Mouse (Mus musculus) mouse trophoblast stem cell (cell line): Measurements from ENCODE around the gene Guca2b.
"Not testable (repeated sequence)": the region's sequence is repeated elsewhere in the genome, so short reads cannot be mapped to it uniquely, and the experiment has no call there.

ENCODE experiments used
- in situ Hi-C, 2 experiments: fragments of 300-500 bp; cut with MseI, MboI; formaldehyde crosslinking; loops; 2 replicates in 1 of 2; 3 replicates in 1 of 2; pipeline ENCODE4 v1.15.1; 2025

The Guca2b gene

GRCm38 (mm10) chr4:119658246-119658645 is 508 bp downstream of the Guca2b start:
- in situ Hi-C loops: no loop called here

- in situ Hi-C loops: no loop called here
Measured at GRCm38 (mm10) chr4:119657011-119657410, 1.7 kb downstream of the Guca2b start.

- in situ Hi-C loops: no loop called here
Measured at GRCm38 (mm10) chr4:119642666-119643065, 16.1 kb downstream of the Guca2b start.

- in situ Hi-C loops: no loop called here
Measured at GRCm38 (mm10) chr4:119638656-119639055, 20.1 kb downstream of the Guca2b start.

GRCm38 (mm10) chr4:119637946-119638345 is 20.8 kb downstream of the Guca2b start:
- in situ Hi-C loops: no loop called here

- in situ Hi-C loops: no loop called here
Measured at GRCm38 (mm10) chr4:119637176-119637845, 21.4 kb downstream of the Guca2b start, which contains the start of gene Guca2a. TSS of gene Guca2a (plus strand) at chr4:119637704.

GRCm38 (mm10) chr4:119636731-119637130 is 22.0 kb downstream of the Guca2b start:
- in situ Hi-C loops: no loop called here

GRCm38 (mm10) chr4:119635686-119636085 is 23.1 kb downstream of the Guca2b start:
- in situ Hi-C loops: no loop called here

- in situ Hi-C loops: loop anchor here in 1 of 2 experiments (5.0 kb wide), 1 partner anchor 37 kb away; no protein-coding TSS in a partner anchor
Measured at GRCm38 (mm10) chr4:119634908-119635660, 23.7 kb downstream of the Guca2b start.

GRCm38 (mm10) chr4:119633948-119634347 is 24.8 kb downstream of the Guca2b start:
- in situ Hi-C loops: loop anchor here in 1 of 2 experiments (5.0 kb wide), 1 partner anchor 38 kb away; no protein-coding TSS in a partner anchor

GRCm38 (mm10) chr4:119633342-119633741 is 25.4 kb downstream of the Guca2b start:
- in situ Hi-C loops: loop anchor here in 1 of 2 experiments (5.0 kb wide), 1 partner anchor 39 kb away; no protein-coding TSS in a partner anchor

GRCm38 (mm10) chr4:119632721-119633120 is 26.0 kb downstream of the Guca2b start:
- in situ Hi-C loops: loop anchor here in 1 of 2 experiments (5.0 kb wide), 1 partner anchor 40 kb away; no protein-coding TSS in a partner anchor

GRCm38 (mm10) chr4:119631115-119631919 is 27.4 kb downstream of the Guca2b start:
- in situ Hi-C loops: loop anchor here in 1 of 2 experiments (5.0 kb wide), 1 partner anchor 41 kb away; no protein-coding TSS in a partner anchor

GRCm38 (mm10) chr4:119628363-119628762 is 30.4 kb downstream of the Guca2b start:
- in situ Hi-C loops: not testable (repeated sequence)

- in situ Hi-C loops: no loop called here
Measured at GRCm38 (mm10) chr4:119627317-119627716, 31.4 kb downstream of the Guca2b start.

GRCm38 (mm10) chr4:119626876-119627275 is 31.9 kb downstream of the Guca2b start:
- in situ Hi-C loops: no loop called here

- in situ Hi-C loops: no loop called here
Measured at GRCm38 (mm10) chr4:119626081-119626645, 32.6 kb downstream of the Guca2b start.

GRCm38 (mm10) chr4:119614724-119615123 is 44.0 kb downstream of the Guca2b start:
- in situ Hi-C loops: no loop called here

GRCm38 (mm10) chr4:119614078-119614477 is 44.7 kb downstream of the Guca2b start:
- in situ Hi-C loops: no loop called here

GRCm38 (mm10) chr4:119609488-119609887 is 49.3 kb downstream of the Guca2b start:
- in situ Hi-C loops: no loop called here
